Mouse (Mus musculus) layer of hippocampus, postnatal 36 days (tissue): ENCODE measurements around the gene E330009J07Rik. TPM values are rescaled to one million over a fixed set of nuclear protein-coding genes. Genes with fewer than 3 reads are reported as not detected.

Experiments used
- total RNA-seq, 2 experiments: library from RNA; stranded (reverse); gene quantifications; 2 replicates each; pipeline ENCODE4 v1.2.3; 2021

The E330009J07Rik gene
- total RNA-seq, 2 experiments from 2014 or later = 46.2 to 48.4 TPM

Other genes starting within 250 kb of the E330009J07Rik start
- 10 to 100 TPM; 44.8 to 47.5 TPM for gene Agk, start 111.0 kb downstream of the E330009J07Rik start, total RNA-seq
- gene Wee2, start 3.0 kb upstream of the E330009J07Rik start, total RNA-seq = under 1 TPM in 1 of 2 experiments, not detected in 1; 0.33 TPM
- 10 to 100 TPM; 33.9 to 36.0 TPM for gene Ssbp1, start 35.2 kb upstream of the E330009J07Rik start, total RNA-seq
- under 1 TPM in 1 of 2 experiments, not detected in 1; 0.32 TPM for gene Tas2r137, start 55.1 kb upstream of the E330009J07Rik start, total RNA-seq
- under 1 TPM; 0.35 to 0.38 TPM for gene Tas2r108, start 57.4 kb upstream of the E330009J07Rik start, total RNA-seq
- gene Prss37, start 83.4 kb upstream of the E330009J07Rik start, total RNA-seq = not detected
- gene Olfr461, start 118.9 kb upstream of the E330009J07Rik start, total RNA-seq = not detected
- not detected for gene Olfr460, start 133.4 kb upstream of the E330009J07Rik start, total RNA-seq
- gene Clec5a, start 149.7 kb upstream of the E330009J07Rik start, total RNA-seq = 1 to 10 TPM in 1 of 2 experiments, under 1 TPM in 1; 0.96 to 1.1 TPM
- gene Tas2r138, start 177.2 kb upstream of the E330009J07Rik start, total RNA-seq = not detected
- gene Mgam, start 192.7 kb upstream of the E330009J07Rik start, total RNA-seq = not detected